Mouse (Mus musculus) testis, adult 2 months (tissue): ENCODE results near the gene Ankrd33.

Experiments
- CTCF ChIP-seq: fragments of 200-500 bp; IDR thresholded peaks from 2 replicates; pipeline ENCODE4 v1.5.1; 2012; ENCODE audit warnings: low read depth, mild to moderate bottlenecking, inconsistent platforms, low read length, moderate library complexity; ENCODE audit not compliant: control insufficient read depth, insufficient read depth, insufficient replicate concordance
- POLR2A ChIP-seq: fragments of 200-500 bp; IDR thresholded peaks from 2 replicates; pipeline ENCODE4 v1.6.1; 2012; ENCODE audit warnings: low read depth, mild to moderate bottlenecking, inconsistent platforms, low read length, moderate library complexity; ENCODE audit not compliant: control insufficient read depth

DNA sequence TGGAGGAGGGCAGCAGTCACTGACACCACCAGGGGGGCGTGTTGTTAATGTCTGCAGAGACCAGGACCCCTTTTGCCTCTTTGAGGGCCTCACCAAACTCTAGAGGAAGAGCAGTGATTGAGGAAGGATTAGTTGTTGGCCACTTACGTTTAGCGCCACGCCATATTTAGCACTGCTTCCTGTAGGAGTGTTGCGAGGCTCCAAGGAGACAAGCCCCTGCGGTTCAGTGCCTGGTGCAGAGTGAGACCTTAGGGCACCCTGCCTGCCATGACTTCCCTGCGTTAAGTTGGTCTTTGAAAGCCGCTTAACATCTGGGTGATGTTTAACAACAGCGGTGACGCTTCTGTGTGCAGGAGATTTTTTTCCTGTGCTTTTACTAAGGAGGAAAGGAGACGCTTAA is 15.9 kb downstream of the Ankrd33 start:
- TF ChIP-seq CTCF = no peak
- no peak for TF ChIP-seq POLR2A
